Mouse (Mus musculus): ENCODE measurements around the gene Tgfbr2. TPM values are rescaled to one million over a fixed set of nuclear protein-coding genes. Genes with fewer than 3 reads are reported as not detected.

Tgfbr2 gene
- polyA plus RNA-seq, 1 experiment from 2014 or later, result 39.4 TPM

GRCm38 (mm10) chr9:116173473-116174170 is 1.5 kb downstream of the Tgfbr2 start:
- WGBS, result 54% methylated on average over 16 of the region's 16 CpGs

GRCm38 (mm10) chr9:116173059-116173458 is 2.1 kb downstream of the Tgfbr2 start:
- no peaks in the 10 kb centered on the region for H3K36me3 ChIP-seq (ENCODE audit: control insufficient read depth, insufficient read depth, low read length)
- 13% methylated on average over 6 of the region's 6 CpGs for WGBS
- peak overlapping the region; percentile 95 for H3K9ac ChIP-seq (ENCODE audit: low read length)
- H3K27me3 ChIP-seq (replicated peaks; ENCODE audit: control insufficient read depth, insufficient read depth, low read length), result no peaks in the 10 kb centered on the region
- peak overlapping the region; percentile 90 for H3K4me3 ChIP-seq (ENCODE audit: low read depth, low read length)
- ATAC-seq (replicated peaks; ENCODE audit: low FRiP score, low TSS enrichment, low read depth) (no peak), DNase-seq (ENCODE audit: low spot score) (no peak)
- H3K4me1 ChIP-seq (replicated peaks; ENCODE audit: control insufficient read depth, insufficient read depth, low read length), result peaks cover 33% of the 10 kb centered on the region
- peak overlapping the region; percentile 79 for H3K4me2 ChIP-seq (ENCODE audit: low read length)
- H3K9me3 ChIP-seq (ENCODE audit: control insufficient read depth, low read length), result no peaks in the 10 kb centered on the region
- peak overlapping the region; percentile 98 for H3K27ac ChIP-seq (ENCODE audit: low read depth)

More at GRCm38 (mm10) chr9:116173473-116174170, 1.5 kb downstream of the Tgfbr2 start:
- no peaks in the 10 kb centered on the region for H3K27me3 ChIP-seq (replicated peaks; ENCODE audit: control insufficient read depth, insufficient read depth, low read length)
- DNase-seq (ENCODE audit: low spot score), result peak; percentile 66
- ATAC-seq (replicated peaks; ENCODE audit: low FRiP score, low TSS enrichment, low read depth), result no peak
- peak overlapping the region; percentile 98 for H3K27ac ChIP-seq (ENCODE audit: low read depth)
- H3K9me3 ChIP-seq (ENCODE audit: control insufficient read depth, low read length), result no peaks in the 10 kb centered on the region
- H3K9ac ChIP-seq (ENCODE audit: low read length), result peak overlapping the region; percentile 95
- peak overlapping the region; percentile 79 for H3K4me2 ChIP-seq (ENCODE audit: low read length)
- no peaks in the 10 kb centered on the region for H3K36me3 ChIP-seq (ENCODE audit: control insufficient read depth, insufficient read depth, low read length)
- peaks cover 33% of the 10 kb centered on the region for H3K4me1 ChIP-seq (replicated peaks; ENCODE audit: control insufficient read depth, insufficient read depth, low read length)
- peak overlapping the region; percentile 90 for H3K4me3 ChIP-seq (ENCODE audit: low read depth, low read length)

GRCm38 (mm10) chr9:116169067-116169466 is 6.1 kb downstream of the Tgfbr2 start:
- no peaks in the 10 kb centered on the region for H3K36me3 ChIP-seq (ENCODE audit: control insufficient read depth, insufficient read depth, low read length)
- H3K4me1 ChIP-seq (replicated peaks; ENCODE audit: control insufficient read depth, insufficient read depth, low read length), result peaks cover 32% of the 10 kb centered on the region
- no peak overlapping the region for H3K4me3 ChIP-seq (ENCODE audit: low read depth, low read length)
- DNase-seq (ENCODE audit: low spot score), result no peak
- H3K27me3 ChIP-seq (replicated peaks; ENCODE audit: control insufficient read depth, insufficient read depth, low read length), result no peaks in the 10 kb centered on the region
- no peak overlapping the region for H3K4me2 ChIP-seq (ENCODE audit: low read length)
- 64% methylated on average over 6 of the region's 6 CpGs for WGBS
- H3K9me3 ChIP-seq (ENCODE audit: control insufficient read depth, low read length), result no peaks in the 10 kb centered on the region
- no peak overlapping the region for H3K27ac ChIP-seq (ENCODE audit: low read depth)
- ATAC-seq (replicated peaks; ENCODE audit: low FRiP score, low TSS enrichment, low read depth), result no peak
- H3K9ac ChIP-seq (ENCODE audit: low read length), result no peak overlapping the region

GRCm38 (mm10) chr9:116167304-116167880 is 7.8 kb downstream of the Tgfbr2 start:
- Histone ChIP-seq H3K4me1 (replicated peaks; ENCODE audit: control insufficient read depth, insufficient read depth, low read length) (peaks cover 25% of the 10 kb centered on the region), H3K4me2 (ENCODE audit: low read length) (no peak overlapping the region), H3K36me3 (ENCODE audit: control insufficient read depth, insufficient read depth, low read length) (no peaks in the 10 kb centered on the region), H3K9ac (ENCODE audit: low read length) (no peak overlapping the region), H3K27me3 (replicated peaks; ENCODE audit: control insufficient read depth, insufficient read depth, low read length) (no peaks in the 10 kb centered on the region), H3K4me3 (ENCODE audit: low read depth, low read length) (no peak overlapping the region), H3K9me3 (ENCODE audit: control insufficient read depth, low read length) (no peaks in the 10 kb centered on the region), H3K27ac (ENCODE audit: low read depth) (0 out of 2 replicates have a peak overlapping the region, but pooled peaks have one; percentile 14)
- WGBS, result 78% methylated on average over 6 of the region's 6 CpGs
- no peak for DNase-seq (ENCODE audit: low spot score)
- ATAC-seq (replicated peaks; ENCODE audit: low FRiP score, low TSS enrichment, low read depth), result no peak

- WGBS, result 82% methylated on average over 6 of the region's 6 CpGs
- no peaks in the 10 kb centered on the region for H3K27me3 ChIP-seq (replicated peaks; ENCODE audit: control insufficient read depth, insufficient read depth, low read length)
- no peak overlapping the region for H3K4me2 ChIP-seq (ENCODE audit: low read length)
- H3K9ac ChIP-seq (ENCODE audit: low read length), result no peak overlapping the region
- no peak overlapping the region for H3K27ac ChIP-seq (ENCODE audit: low read depth)
- no peak for ATAC-seq (replicated peaks; ENCODE audit: low FRiP score, low TSS enrichment, low read depth)
- H3K36me3 ChIP-seq (ENCODE audit: control insufficient read depth, insufficient read depth, low read length), result no peaks in the 10 kb centered on the region
- H3K4me3 ChIP-seq (ENCODE audit: low read depth, low read length), result no peak overlapping the region
- no peaks in the 10 kb centered on the region for H3K9me3 ChIP-seq (ENCODE audit: control insufficient read depth, low read length)
- H3K4me1 ChIP-seq (replicated peaks; ENCODE audit: control insufficient read depth, insufficient read depth, low read length), result peaks cover 16% of the 10 kb centered on the region
- no peak for DNase-seq (ENCODE audit: low spot score)
These were observed 8.8 kb downstream of the Tgfbr2 start for GRCm38 (mm10) chr9:116166363-116166762.

GRCm38 (mm10) chr9:116163883-116164282 is 11.3 kb downstream of the Tgfbr2 start:
- ATAC-seq (replicated peaks; ENCODE audit: low FRiP score, low TSS enrichment, low read depth) (no peak), DNase-seq (ENCODE audit: low spot score) (no peak)
- Histone ChIP-seq H3K4me3 (ENCODE audit: low read depth, low read length) (no peak overlapping the region), H3K4me2 (ENCODE audit: low read length) (no peak overlapping the region), H3K27ac (ENCODE audit: low read depth) (no peak overlapping the region), H3K9me3 (ENCODE audit: control insufficient read depth, low read length) (no peaks in the 10 kb centered on the region), H3K36me3 (ENCODE audit: control insufficient read depth, insufficient read depth, low read length) (no peaks in the 10 kb centered on the region), H3K27me3 (replicated peaks; ENCODE audit: control insufficient read depth, insufficient read depth, low read length) (no peaks in the 10 kb centered on the region), H3K9ac (ENCODE audit: low read length) (no peak overlapping the region), H3K4me1 (replicated peaks; ENCODE audit: control insufficient read depth, insufficient read depth, low read length) (peaks cover 9% of the 10 kb centered on the region)
- WGBS, result 61% methylated on average over 6 of the region's 6 CpGs

GRCm38 (mm10) chr9:116162866-116163374 is 12.2 kb downstream of the Tgfbr2 start:
- DNase-seq (ENCODE audit: low spot score) (no peak), ATAC-seq (replicated peaks; ENCODE audit: low FRiP score, low TSS enrichment, low read depth) (no peak)
- Histone ChIP-seq H3K4me1 (replicated peaks; ENCODE audit: control insufficient read depth, insufficient read depth, low read length) (peaks cover 9% of the 10 kb centered on the region), H3K27ac (ENCODE audit: low read depth) (no peak overlapping the region), H3K36me3 (ENCODE audit: control insufficient read depth, insufficient read depth, low read length) (peaks cover 5% of the 10 kb centered on the region; the same call in 1 of the 2 replicates), H3K27me3 (replicated peaks; ENCODE audit: control insufficient read depth, insufficient read depth, low read length) (no peaks in the 10 kb centered on the region), H3K9ac (ENCODE audit: low read length) (no peak overlapping the region), H3K4me2 (ENCODE audit: low read length) (no peak overlapping the region), H3K9me3 (ENCODE audit: control insufficient read depth, low read length) (no peaks in the 10 kb centered on the region), H3K4me3 (ENCODE audit: low read depth, low read length) (no peak overlapping the region)
- WGBS, result 92% methylated on average over 7 of the region's 7 CpGs

GRCm38 (mm10) chr9:116160860-116161259 is 14.3 kb downstream of the Tgfbr2 start:
- Histone ChIP-seq H3K4me3 (ENCODE audit: low read depth, low read length) (no peak overlapping the region), H3K36me3 (ENCODE audit: control insufficient read depth, insufficient read depth, low read length) (peaks cover 25% of the 10 kb centered on the region), H3K4me1 (replicated peaks; ENCODE audit: control insufficient read depth, insufficient read depth, low read length) (peaks cover 3% of the 10 kb centered on the region), H3K4me2 (ENCODE audit: low read length) (no peak overlapping the region), H3K9me3 (ENCODE audit: control insufficient read depth, low read length) (no peaks in the 10 kb centered on the region), H3K9ac (ENCODE audit: low read length) (no peak overlapping the region), H3K27me3 (replicated peaks; ENCODE audit: control insufficient read depth, insufficient read depth, low read length) (no peaks in the 10 kb centered on the region), H3K27ac (ENCODE audit: low read depth) (no peak overlapping the region)
- WGBS, result 78% methylated on average over 7 of the region's 7 CpGs
- no peak for ATAC-seq (replicated peaks; ENCODE audit: low FRiP score, low TSS enrichment, low read depth)
- DNase-seq (ENCODE audit: low spot score), result no peak

Data from intestine, embryonic 14.5 days (tissue).